Mouse (Mus musculus) megakaryocyte, embryonic 14.5 days (primary cell): Measurements from ENCODE around the gene Klf15. TPM values are rescaled to one million over a fixed set of nuclear protein-coding genes. Genes with fewer than 3 reads are reported as not detected.

Experiments used
- H3K27me3 ChIP-seq: replicated peaks from 2 replicates; pipeline ENCODE3; 2012; ENCODE audit warnings: inconsistent platforms
- H3K36me3 ChIP-seq: replicated peaks from 2 replicates; pipeline ENCODE3; 2012; ENCODE audit warnings: low read length, inconsistent platforms, mixed read lengths
- H3K4me1 ChIP-seq: 2 replicates; pipeline ENCODE4 v1.6.1; 2012; ENCODE audit warnings: inconsistent platforms
- H3K4me3 ChIP-seq: replicated peaks from 2 replicates; pipeline ENCODE3; 2012; ENCODE audit warnings: moderate library complexity, mild to moderate bottlenecking, inconsistent platforms
- H3K9me3 ChIP-seq: 2 replicates; pipeline ENCODE4 v1.6.1; 2012; ENCODE audit warnings: inconsistent platforms
- FLI1 ChIP-seq: IDR thresholded peaks from 2 replicates; pipeline ENCODE4 v1.6.1; 2012; ENCODE audit warnings: low read length, inconsistent platforms, mixed read lengths
- GATA1 ChIP-seq: IDR thresholded peaks from 3 replicates; pipeline ENCODE4 v1.6.1; 2012; ENCODE audit warnings: mixed read lengths, low read length, inconsistent platforms, borderline replicate concordance
- polyA plus RNA-seq: library from polyadenylated mRNA; stranded (reverse); fragments of >175 nt; gene quantifications from 2 replicates; pipeline ENCODE4 v1.2.3, GENCODE M21; 2012; ENCODE audit warnings: low replicate concordance; ENCODE audit not compliant: insufficient read depth

Klf15 gene
- polyA plus RNA-seq, 1 experiment: 0.12 TPM

GRCm38 (mm10) chr6:90505906-90506305 lies 43.5 kb downstream of the Klf15 start:
- peaks cover 44% of the 10 kb centered on the region for H3K4me1 ChIP-seq
- peaks cover 11% of the 10 kb centered on the region for H3K9me3 ChIP-seq
- H3K4me3 ChIP-seq: no peak overlapping the region
- TF ChIP-seq FLI1 (no peak), GATA1 (no peak)
- H3K27me3 ChIP-seq: peaks cover 51% of the 10 kb centered on the region
- H3K36me3 ChIP-seq: no peaks in the 10 kb centered on the region

DNA sequence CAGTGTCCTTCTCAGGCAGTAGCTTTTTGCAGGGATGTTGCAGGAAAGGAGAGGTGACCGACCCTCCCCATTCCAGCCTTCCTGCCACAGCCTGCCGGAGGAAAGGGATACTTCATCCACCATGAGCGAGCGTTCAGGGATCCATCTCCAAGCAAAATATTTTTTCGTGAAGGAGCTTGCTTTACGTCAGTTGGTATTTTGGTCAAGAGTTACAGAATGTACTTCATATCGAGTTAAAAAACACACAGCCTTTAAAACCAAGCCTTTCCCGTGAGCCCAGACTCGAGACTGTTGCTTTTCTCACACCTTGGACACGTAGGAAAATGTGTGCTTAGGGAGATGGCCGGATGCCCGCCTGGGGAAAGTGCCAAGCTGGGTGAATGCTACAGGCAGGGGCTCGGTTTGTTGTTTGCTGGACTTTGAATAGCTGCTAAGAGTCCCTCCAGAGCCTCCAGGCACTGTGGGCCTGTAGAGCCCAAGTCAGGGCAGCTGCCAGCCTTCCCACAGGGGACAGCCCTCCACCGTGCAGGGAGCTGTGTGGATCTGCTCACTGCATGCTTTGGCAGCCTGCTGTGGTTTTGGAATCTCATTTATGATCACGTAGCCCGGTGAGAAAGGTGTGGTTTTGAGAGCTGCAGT lies 44.4 kb downstream of the Klf15 start:
- Histone ChIP-seq H3K4me3 (no peak overlapping the region), H3K9me3 (peaks cover 11% of the 10 kb centered on the region), H3K36me3 (no peaks in the 10 kb centered on the region), H3K4me1 (peaks cover 35% of the 10 kb centered on the region), H3K27me3 (peaks cover 52% of the 10 kb centered on the region)
- TF ChIP-seq FLI1 (no peak), GATA1 (no peak)

GRCm38 (mm10) chr6:90507443-90507842 lies 45.1 kb downstream of the Klf15 start:
- H3K36me3 ChIP-seq: no peaks in the 10 kb centered on the region
- no peak overlapping the region for H3K4me3 ChIP-seq

GRCm38 (mm10) chr6:90508197-90508624 lies 45.8 kb downstream of the Klf15 start:
- Histone ChIP-seq H3K9me3 (peaks cover 11% of the 10 kb centered on the region), H3K36me3 (no peaks in the 10 kb centered on the region), H3K27me3 (peaks cover 52% of the 10 kb centered on the region), H3K4me1 (peaks cover 32% of the 10 kb centered on the region), H3K4me3 (no peak overlapping the region)
- no peak for TF ChIP-seq FLI1
- TF ChIP-seq GATA1: no peak

More at GRCm38 (mm10) chr6:90507443-90507842, 45.1 kb downstream of the Klf15 start:
- Histone ChIP-seq H3K27me3 (peaks cover 50% of the 10 kb centered on the region), H3K9me3 (peaks cover 11% of the 10 kb centered on the region), H3K4me1 (peaks cover 30% of the 10 kb centered on the region)
- no peak for TF ChIP-seq GATA1
- no peak for TF ChIP-seq FLI1

DNA sequence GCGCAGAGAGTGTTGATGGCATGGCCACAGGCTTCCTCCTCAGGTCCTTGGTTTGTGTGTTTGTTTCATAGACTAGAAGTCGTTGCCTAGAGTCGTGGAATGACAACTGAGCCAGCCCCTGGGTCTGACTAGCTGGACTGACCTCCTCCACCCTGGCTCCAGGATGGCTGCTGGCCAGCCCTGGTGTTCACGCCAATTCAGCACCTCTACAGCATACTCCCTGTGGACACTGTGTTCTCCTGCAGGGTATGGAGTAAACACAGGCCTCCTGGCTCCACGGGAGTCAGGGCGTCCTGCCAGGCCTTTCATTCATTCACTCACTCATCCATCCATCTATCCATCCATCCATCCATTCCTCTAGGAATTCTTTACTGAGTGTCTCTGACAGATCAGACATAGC lies 46.7 kb downstream of the Klf15 start:
- Histone ChIP-seq H3K9me3 (peaks cover 11% of the 10 kb centered on the region), H3K4me3 (no peak overlapping the region), H3K27me3 (peaks cover 52% of the 10 kb centered on the region), H3K36me3 (no peaks in the 10 kb centered on the region), H3K4me1 (peaks cover 31% of the 10 kb centered on the region)
- TF ChIP-seq GATA1 (no peak), FLI1 (no peak)

- Histone ChIP-seq H3K4me1 (peaks cover 32% of the 10 kb centered on the region), H3K4me3 (no peak overlapping the region), H3K27me3 (peaks cover 48% of the 10 kb centered on the region), H3K36me3 (no peaks in the 10 kb centered on the region), H3K9me3 (no peaks in the 10 kb centered on the region)
- TF ChIP-seq FLI1 (no peak), GATA1 (no peak)
These were observed 50.0 kb downstream of the Klf15 start for GRCm38 (mm10) chr6:90512416-90512815.

GRCm38 (mm10) chr6:90513074-90513856 lies 50.9 kb downstream of the Klf15 start:
- TF ChIP-seq GATA1: no peak
- TF ChIP-seq FLI1: no peak
- H3K4me3 ChIP-seq: no peak overlapping the region

DNA sequence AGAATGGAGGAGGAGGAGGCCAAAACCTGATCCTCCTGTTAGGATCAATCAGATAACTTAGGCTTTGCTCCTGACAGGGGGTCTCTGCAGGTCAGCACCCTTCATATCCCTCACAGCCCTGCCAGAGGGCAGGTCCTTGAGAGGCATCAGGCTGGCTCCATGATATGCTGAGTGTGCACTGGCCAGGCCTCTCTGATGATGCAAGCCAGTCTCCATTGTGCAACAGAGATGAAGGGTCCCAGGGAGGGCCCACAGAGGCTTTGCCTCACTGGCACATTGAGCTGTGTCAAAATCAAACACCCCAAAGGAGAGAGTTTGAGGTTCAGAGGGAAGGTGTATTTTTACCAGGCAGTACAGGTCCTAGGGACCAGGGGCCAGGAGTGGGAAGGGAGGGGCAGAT lies 52.0 kb downstream of the Klf15 start:
- peaks cover 22% of the 10 kb centered on the region for H3K4me1 ChIP-seq
- H3K27me3 ChIP-seq: peaks cover 37% of the 10 kb centered on the region
- no peak overlapping the region for H3K4me3 ChIP-seq
- H3K36me3 ChIP-seq: no peaks in the 10 kb centered on the region
- no peak for TF ChIP-seq GATA1
- no peak for TF ChIP-seq FLI1
- no peaks in the 10 kb centered on the region for H3K9me3 ChIP-seq

More at GRCm38 (mm10) chr6:90513074-90513856, 50.9 kb downstream of the Klf15 start:
- Histone ChIP-seq H3K4me1 (peaks cover 30% of the 10 kb centered on the region), H3K9me3 (no peaks in the 10 kb centered on the region), H3K27me3 (peaks cover 44% of the 10 kb centered on the region), H3K36me3 (no peaks in the 10 kb centered on the region)

DNA sequence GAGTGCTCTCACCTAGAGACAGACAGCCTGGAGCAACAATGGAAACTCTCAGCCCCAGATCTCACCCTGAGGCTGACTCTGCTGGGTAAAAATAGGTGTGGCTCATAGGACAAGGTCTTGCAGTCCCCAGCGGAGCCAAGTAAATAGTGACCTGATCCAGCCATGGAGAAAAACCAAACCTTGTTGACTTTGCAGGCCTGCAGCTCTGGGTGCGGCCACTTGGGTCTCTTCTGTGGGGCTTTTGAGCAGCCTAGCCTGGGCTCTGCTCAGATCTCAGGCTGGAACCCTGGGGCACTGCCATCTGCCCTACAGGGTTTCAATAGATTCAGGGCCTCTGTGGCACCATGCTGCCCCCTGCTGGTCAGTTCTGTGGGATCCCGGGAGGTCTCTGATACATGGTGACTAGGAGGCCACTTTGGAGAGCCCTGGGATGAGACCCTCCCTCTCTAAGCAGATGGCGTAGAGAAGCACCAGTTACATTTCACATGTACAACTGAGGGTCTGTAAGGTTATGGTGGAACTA lies 52.6 kb downstream of the Klf15 start:
- peaks cover 38% of the 10 kb centered on the region for H3K27me3 ChIP-seq
- no peak for TF ChIP-seq GATA1
- no peak for TF ChIP-seq FLI1

DNA sequence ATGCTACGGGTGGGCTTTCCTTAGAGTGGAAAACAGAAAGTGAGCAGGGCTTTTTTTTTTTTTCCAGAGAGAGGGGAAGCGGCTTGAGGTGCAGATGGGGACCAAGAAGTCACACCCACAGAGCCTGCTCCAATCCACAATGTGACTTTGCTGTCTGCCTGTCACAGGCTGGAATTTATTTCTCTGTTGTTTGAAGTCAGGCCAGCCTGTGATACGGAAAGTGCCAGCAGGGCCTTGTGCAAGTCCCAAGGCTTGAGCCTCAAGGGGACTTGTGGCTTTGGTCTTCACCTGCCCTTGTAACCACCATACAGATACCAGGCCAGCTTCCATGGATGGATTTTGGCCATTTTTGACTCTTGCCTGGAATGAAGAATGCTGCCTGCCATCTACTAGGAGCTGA lies 56.5 kb downstream of the Klf15 start:
- Histone ChIP-seq H3K27me3 (peaks cover 40% of the 10 kb centered on the region), H3K36me3 (no peaks in the 10 kb centered on the region), H3K4me3 (no peak overlapping the region), H3K4me1 (peaks cover 15% of the 10 kb centered on the region), H3K9me3 (no peaks in the 10 kb centered on the region)
- TF ChIP-seq GATA1 (no peak), FLI1 (no peak)

More for the DNA sequence above, 52.6 kb downstream of the Klf15 start:
- no peaks in the 10 kb centered on the region for H3K9me3 ChIP-seq
- no peak overlapping the region for H3K4me3 ChIP-seq
- H3K4me1 ChIP-seq: peaks cover 22% of the 10 kb centered on the region
- H3K36me3 ChIP-seq: no peaks in the 10 kb centered on the region
